Mouse (Mus musculus): Measurements from ENCODE around the gene Col6a5. TPM values are rescaled to one million over a fixed set of nuclear protein-coding genes. Genes with fewer than 3 reads are reported as not detected.

The Col6a5 gene
- polyA plus RNA-seq, 1 experiment from 2014 or later: 3.6 TPM

DNA sequence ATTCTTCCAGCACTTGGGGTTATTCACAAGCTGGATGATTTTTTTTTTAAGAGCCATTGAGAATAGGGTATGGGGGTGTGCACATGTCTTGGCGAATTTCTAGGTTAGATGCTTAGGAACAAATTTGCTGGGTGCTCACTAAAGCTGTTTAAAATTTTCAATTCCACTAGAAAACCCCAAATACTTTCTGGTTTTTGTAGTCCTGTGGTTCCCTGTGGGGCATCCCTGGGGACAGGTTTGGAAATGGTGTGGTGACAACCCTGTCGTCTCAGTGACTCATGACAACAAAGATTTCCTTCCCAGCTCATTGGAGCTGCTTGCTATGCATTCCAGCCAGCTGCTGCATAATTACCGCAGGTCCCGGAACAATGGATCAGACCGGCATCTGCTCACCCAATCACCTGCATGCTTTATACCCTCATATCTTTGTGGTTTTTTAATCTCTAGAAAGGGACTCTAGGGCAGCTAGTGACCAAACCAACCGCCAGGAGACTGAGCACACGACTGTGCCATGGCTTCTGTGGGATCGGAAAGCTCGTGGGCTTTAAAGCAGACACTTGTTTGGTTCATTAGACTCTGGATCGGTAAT is 24.6 kb upstream of the Col6a5 start:
- Histone ChIP-seq H3K4me1 (replicated peaks; ENCODE audit: control insufficient read depth, insufficient read depth, low read length) (no peaks in the 10 kb centered on the region), H3K9ac (ENCODE audit: low read depth, low read length) (no peak overlapping the region), H3K36me3 (ENCODE audit: control insufficient read depth, insufficient read depth) (no peaks in the 10 kb centered on the region; the same call in 1 of the 2 replicates), H3K27ac (ENCODE audit: low read depth, low read length) (no peak overlapping the region), H3K27me3 (replicated peaks; ENCODE audit: control insufficient read depth, insufficient read depth, low read length) (no peaks in the 10 kb centered on the region), H3K4me3 (ENCODE audit: low read depth, low read length) (no peak overlapping the region), H3K9me3 (ENCODE audit: control insufficient read depth) (no peaks in the 10 kb centered on the region), H3K4me2 (replicated peaks; ENCODE audit: low read depth) (no peak overlapping the region)
- TF ChIP-seq CTCF (IDR thresholded peaks at IDR 0.05; ENCODE audit: low read depth): no peak
- WGBS: 40% methylated on average over 10 of the region's 10 CpGs
- ATAC-seq: no peak

- no peak overlapping the region for H3K4me3 ChIP-seq (ENCODE audit: low read depth, low read length)
- H3K36me3 ChIP-seq (ENCODE audit: control insufficient read depth, insufficient read depth): no peaks in the 10 kb centered on the region
- H3K4me2 ChIP-seq (replicated peaks; ENCODE audit: low read depth): no peak overlapping the region
- no peak overlapping the region for H3K9ac ChIP-seq (ENCODE audit: low read depth, low read length)
- no peak for ATAC-seq
- no peaks in the 10 kb centered on the region for H3K9me3 ChIP-seq (ENCODE audit: control insufficient read depth)
- TF ChIP-seq CTCF (IDR thresholded peaks at IDR 0.05; ENCODE audit: low read depth): no peak
- H3K27ac ChIP-seq (ENCODE audit: low read depth, low read length): no peak overlapping the region
- H3K27me3 ChIP-seq (replicated peaks; ENCODE audit: control insufficient read depth, insufficient read depth, low read length): no peaks in the 10 kb centered on the region
- no peaks in the 10 kb centered on the region for H3K4me1 ChIP-seq (replicated peaks; ENCODE audit: control insufficient read depth, insufficient read depth, low read length)
- WGBS: 86% methylated on average over 8 of the region's 8 CpGs
These were observed 18.0 kb upstream of the Col6a5 start for GRCm38 (mm10) chr9:105978479-105978878.

DNA sequence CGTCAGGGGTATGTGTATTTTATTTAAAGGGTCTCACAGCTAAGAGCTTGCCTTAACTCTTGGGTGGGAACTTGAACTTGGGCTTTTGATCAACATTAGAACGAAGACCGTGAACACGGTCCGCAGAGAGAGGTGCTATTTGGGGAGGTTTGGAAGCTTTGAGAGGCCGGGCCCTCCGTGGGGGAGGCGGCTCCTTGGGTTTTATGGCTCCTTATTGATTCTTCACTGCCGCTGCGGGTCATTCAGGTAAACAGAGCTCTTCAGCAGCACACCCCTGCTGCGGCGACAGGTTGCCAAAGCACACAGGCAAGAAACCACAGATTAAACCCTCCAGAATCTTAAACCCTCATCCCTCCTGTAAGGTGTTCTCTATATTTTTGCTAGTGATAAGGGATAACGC is 16.4 kb upstream of the Col6a5 start:
- no peak for TF ChIP-seq CTCF (IDR thresholded peaks at IDR 0.05; ENCODE audit: low read depth)
- no peaks in the 10 kb centered on the region for H3K4me1 ChIP-seq (replicated peaks; ENCODE audit: control insufficient read depth, insufficient read depth, low read length)
- H3K36me3 ChIP-seq (ENCODE audit: control insufficient read depth, insufficient read depth): no peaks in the 10 kb centered on the region
- H3K27ac ChIP-seq (ENCODE audit: low read depth, low read length): no peak overlapping the region
- no peaks in the 10 kb centered on the region for H3K9me3 ChIP-seq (ENCODE audit: control insufficient read depth)
- no peak overlapping the region for H3K4me3 ChIP-seq (ENCODE audit: low read depth, low read length)
- H3K4me2 ChIP-seq (replicated peaks; ENCODE audit: low read depth): 0 out of 2 replicates have a peak overlapping the region, but pooled peaks have one; percentile 4
- ATAC-seq: no peak
- WGBS: 16% methylated on average over 13 of the region's 13 CpGs
- no peak overlapping the region for H3K9ac ChIP-seq (ENCODE audit: low read depth, low read length)
- H3K27me3 ChIP-seq (replicated peaks; ENCODE audit: control insufficient read depth, insufficient read depth, low read length): no peaks in the 10 kb centered on the region

DNA sequence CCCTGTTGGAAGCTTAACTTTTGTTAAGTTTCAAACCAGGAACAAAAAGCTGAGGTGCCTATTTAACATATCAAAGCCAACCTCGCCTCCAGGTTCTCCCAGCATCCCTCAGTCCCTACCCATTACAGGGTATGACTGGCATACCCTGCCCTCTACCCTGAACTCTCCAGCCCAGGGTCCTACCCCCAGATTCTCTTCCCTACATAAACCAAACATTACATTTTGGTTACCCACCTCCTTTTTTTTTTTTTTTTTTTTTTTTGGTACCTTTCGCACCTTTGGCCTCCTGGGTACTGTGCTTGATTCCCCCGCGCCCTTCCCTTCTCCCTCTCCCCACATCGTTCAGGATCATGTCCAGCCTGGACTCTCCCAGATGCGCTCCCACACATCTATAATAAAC is 15.9 kb upstream of the Col6a5 start:
- WGBS: 41% methylated on average over 6 of the region's 6 CpGs

DNA sequence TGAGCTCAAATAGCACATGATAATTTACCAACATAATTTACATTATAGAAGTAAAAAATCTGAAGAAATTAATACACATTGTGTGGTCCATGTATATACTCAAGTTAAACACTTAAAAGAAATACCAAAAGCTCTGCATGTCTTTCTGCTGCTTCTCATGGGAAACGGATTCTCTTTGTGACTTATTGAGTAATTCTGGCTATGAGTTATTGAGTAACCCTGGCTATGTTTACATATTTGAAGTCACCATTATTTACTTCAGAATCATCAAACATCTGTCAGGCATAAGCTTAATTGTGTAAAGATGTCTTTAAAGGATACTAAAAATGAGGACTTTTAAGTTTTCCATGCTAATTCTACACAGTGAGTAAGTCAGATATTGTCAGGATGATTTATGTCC is 13.3 kb upstream of the Col6a5 start:
- Histone ChIP-seq H3K4me3 (ENCODE audit: low read depth, low read length) (no peak overlapping the region), H3K4me1 (replicated peaks; ENCODE audit: control insufficient read depth, insufficient read depth, low read length) (no peaks in the 10 kb centered on the region)
- no peak for ATAC-seq

More for the DNA sequence above, 15.9 kb upstream of the Col6a5 start:
- Histone ChIP-seq H3K27ac (ENCODE audit: low read depth, low read length) (no peak overlapping the region), H3K9ac (ENCODE audit: low read depth, low read length) (no peak overlapping the region), H3K36me3 (ENCODE audit: control insufficient read depth, insufficient read depth) (no peaks in the 10 kb centered on the region), H3K9me3 (ENCODE audit: control insufficient read depth) (no peaks in the 10 kb centered on the region), H3K27me3 (replicated peaks; ENCODE audit: control insufficient read depth, insufficient read depth, low read length) (no peaks in the 10 kb centered on the region), H3K4me1 (replicated peaks; ENCODE audit: control insufficient read depth, insufficient read depth, low read length) (no peaks in the 10 kb centered on the region), H3K4me3 (ENCODE audit: low read depth, low read length) (no peak overlapping the region), H3K4me2 (replicated peaks; ENCODE audit: low read depth) (no peak overlapping the region)
- ATAC-seq: no peak
- no peak for TF ChIP-seq CTCF (IDR thresholded peaks at IDR 0.05; ENCODE audit: low read depth)

DNA sequence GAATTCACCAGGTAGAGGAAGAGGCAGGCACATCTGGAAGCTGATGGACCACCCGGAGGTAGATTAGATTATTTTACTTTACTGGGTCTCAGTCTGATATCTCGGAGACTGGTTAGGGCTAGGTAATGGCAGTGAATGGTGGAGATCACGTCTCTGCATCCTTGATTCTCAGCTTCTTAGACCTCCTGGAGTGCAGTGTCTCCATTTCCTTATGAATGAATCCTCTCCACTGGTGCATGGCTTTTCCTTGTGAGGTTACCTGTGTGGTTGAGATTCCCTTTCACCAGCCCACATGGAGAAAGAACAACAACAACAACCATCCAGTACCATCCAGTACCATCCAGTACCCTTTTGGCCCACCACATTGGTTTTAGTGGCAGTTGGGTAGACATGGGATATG is 11.6 kb upstream of the Col6a5 start:
- 93% methylated on average over 3 of the region's 3 CpGs for WGBS
- no peak for TF ChIP-seq CTCF (IDR thresholded peaks at IDR 0.05; ENCODE audit: low read depth)
- no peak for ATAC-seq
- no peaks in the 10 kb centered on the region for H3K9me3 ChIP-seq (ENCODE audit: control insufficient read depth)
- H3K4me3 ChIP-seq (ENCODE audit: low read depth, low read length): no peak overlapping the region
- H3K4me2 ChIP-seq (replicated peaks; ENCODE audit: low read depth): no peak overlapping the region
- no peak overlapping the region for H3K9ac ChIP-seq (ENCODE audit: low read depth, low read length)
- H3K4me1 ChIP-seq (replicated peaks; ENCODE audit: control insufficient read depth, insufficient read depth, low read length): no peaks in the 10 kb centered on the region
- no peaks in the 10 kb centered on the region for H3K36me3 ChIP-seq (ENCODE audit: control insufficient read depth, insufficient read depth)
- no peaks in the 10 kb centered on the region for H3K27me3 ChIP-seq (replicated peaks; ENCODE audit: control insufficient read depth, insufficient read depth, low read length)
- H3K27ac ChIP-seq (ENCODE audit: low read depth, low read length): no peak overlapping the region

More for the DNA sequence above, 13.3 kb upstream of the Col6a5 start:
- Histone ChIP-seq H3K4me2 (replicated peaks; ENCODE audit: low read depth) (no peak overlapping the region), H3K36me3 (ENCODE audit: control insufficient read depth, insufficient read depth) (no peaks in the 10 kb centered on the region), H3K27ac (ENCODE audit: low read depth, low read length) (no peak overlapping the region), H3K9me3 (ENCODE audit: control insufficient read depth) (no peaks in the 10 kb centered on the region), H3K9ac (ENCODE audit: low read depth, low read length) (no peak overlapping the region), H3K27me3 (replicated peaks; ENCODE audit: control insufficient read depth, insufficient read depth, low read length) (no peaks in the 10 kb centered on the region)
- no peak for TF ChIP-seq CTCF (IDR thresholded peaks at IDR 0.05; ENCODE audit: low read depth)
- WGBS: 20% methylated on average over 1 of the region's 1 CpGs

Data from intestine, postnatal 0 days (tissue).